Mouse (Mus musculus) R1 (cell line): Measurements from ENCODE around the gene Mapre3.
A peak's percentile ranks its signal among the peaks of the same experiment; 100 is the strongest.

ENCODE experiments used
- DNase-seq: peaks from one replicate; pipeline ENCODE4 v3.0.0-alpha.2; 2018; ENCODE audit warnings: low read depth, low spot score

Mapre3 gene

GRCm38 (mm10) chr5:30824124-30824988 lies 9.9 kb downstream of the Mapre3 start:
- no peak for DNase-seq

GRCm38 (mm10) chr5:30825166-30825565 lies 10.7 kb downstream of the Mapre3 start:
- DNase-seq = no peak

GRCm38 (mm10) chr5:30825821-30826220 lies 11.4 kb downstream of the Mapre3 start:
- DNase-seq = no peak

- DNase-seq = no peak
These were observed 19.0 kb downstream of the Mapre3 start for GRCm38 (mm10) chr5:30833416-30833815.

- no peak for DNase-seq
These were observed 25.3 kb downstream of the Mapre3 start for GRCm38 (mm10) chr5:30839731-30840130.

- DNase-seq = peak; percentile 47
These were observed 27.5 kb downstream of the Mapre3 start for GRCm38 (mm10) chr5:30841896-30842295.

GRCm38 (mm10) chr5:30849891-30850555 lies 35.6 kb downstream of the Mapre3 start:
- DNase-seq = peak; percentile 57

- no peak for DNase-seq
These were observed 36.1 kb downstream of the Mapre3 start for GRCm38 (mm10) chr5:30850556-30850925.

- no peak for DNase-seq
These were observed 39.1 kb downstream of the Mapre3 start for GRCm38 (mm10) chr5:30853522-30853921.

GRCm38 (mm10) chr5:30855674-30856073 lies 41.2 kb downstream of the Mapre3 start:
- DNase-seq = peak; percentile 19

- DNase-seq = no peak
These were observed 41.7 kb downstream of the Mapre3 start for GRCm38 (mm10) chr5:30856124-30856523.

GRCm38 (mm10) chr5:30863852-30864251 lies 49.4 kb downstream of the Mapre3 start:
- peak; percentile 70 for DNase-seq

- DNase-seq = no peak
These were observed 49.9 kb downstream of the Mapre3 start for GRCm38 (mm10) chr5:30864322-30864721.

- no peak for DNase-seq
These were observed 52.4 kb downstream of the Mapre3 start for GRCm38 (mm10) chr5:30866871-30867270.

- DNase-seq = no peak
These were observed 53.3 kb downstream of the Mapre3 start, which contains the start of gene Tmem214 for GRCm38 (mm10) chr5:30867712-30868111. Tmem214 (plus strand) TSS chr5:30868012.

- DNase-seq = peak; percentile 28
These were observed 54.5 kb downstream of the Mapre3 start for GRCm38 (mm10) chr5:30868981-30869380.

GRCm38 (mm10) chr5:30869405-30870130 lies 55.1 kb downstream of the Mapre3 start:
- peak; percentile 85 for DNase-seq

GRCm38 (mm10) chr5:30870131-30870406 lies 55.6 kb downstream of the Mapre3 start:
- no peak for DNase-seq

GRCm38 (mm10) chr5:30872574-30872973 lies 58.1 kb downstream of the Mapre3 start:
- DNase-seq = no peak

GRCm38 (mm10) chr5:30874365-30874764 lies 59.9 kb downstream of the Mapre3 start:
- DNase-seq = no peak

GRCm38 (mm10) chr5:30878616-30879015 lies 64.2 kb downstream of the Mapre3 start:
- DNase-seq = no peak

GRCm38 (mm10) chr5:30879347-30879943 lies 65.0 kb downstream of the Mapre3 start:
- no peak for DNase-seq
